Mouse (Mus musculus): Measurements from ENCODE around the gene Nkain1. TPM values are rescaled to one million over a fixed set of nuclear protein-coding genes. Genes with fewer than 3 reads are reported as not detected.

Gene Nkain1
- polyA plus RNA-seq, 1 experiment from 2014 or later, result 0.44 TPM

GRCm38 (mm10) chr4:130568043-130568978 lies 5.7 kb downstream of the Nkain1 start:
- no peaks in the 10 kb centered on the region for H3K27me3 ChIP-seq
- no peak for ATAC-seq (replicated peaks; ENCODE audit: insufficient number of reproducible peaks, insufficient read depth, low FRiP score, low read depth)
- no peaks in the 10 kb centered on the region for H3K9me3 ChIP-seq (replicated peaks)
- no peak overlapping the region for H3K27ac ChIP-seq
- H3K36me3 ChIP-seq, result no peaks in the 10 kb centered on the region
- H3K9ac ChIP-seq, result no peak overlapping the region
- H3K4me2 ChIP-seq, result no peak overlapping the region
- no peak overlapping the region for H3K4me3 ChIP-seq
- peaks cover 13% of the 10 kb centered on the region for H3K4me1 ChIP-seq (replicated peaks)
- WGBS, result 75% methylated on average over 23 of the region's 23 CpGs

GRCm38 (mm10) chr4:130563820-130564219 lies 10.2 kb downstream of the Nkain1 start:
- Histone ChIP-seq H3K36me3 (no peaks in the 10 kb centered on the region), H3K27me3 (no peaks in the 10 kb centered on the region), H3K4me2 (no peak overlapping the region), H3K4me3 (no peak overlapping the region), H3K9ac (no peak overlapping the region), H3K4me1 (replicated peaks) (0 out of 2 replicates have a peak, but pooled peaks cover 2% of the 10 kb centered on the region), H3K27ac (no peak overlapping the region), H3K9me3 (replicated peaks) (no peaks in the 10 kb centered on the region)
- no peak for ATAC-seq (replicated peaks; ENCODE audit: insufficient number of reproducible peaks, insufficient read depth, low FRiP score, low read depth)
- 74% methylated on average over 8 of the region's 8 CpGs for WGBS

GRCm38 (mm10) chr4:130563260-130563756 lies 10.7 kb downstream of the Nkain1 start:
- 83% methylated on average over 9 of the region's 9 CpGs for WGBS
- Histone ChIP-seq H3K4me3 (no peak overlapping the region), H3K27ac (no peak overlapping the region), H3K9ac (no peak overlapping the region), H3K36me3 (no peaks in the 10 kb centered on the region), H3K27me3 (no peaks in the 10 kb centered on the region), H3K9me3 (replicated peaks) (no peaks in the 10 kb centered on the region), H3K4me2 (no peak overlapping the region), H3K4me1 (replicated peaks) (peaks cover 2% of the 10 kb centered on the region; the same call in 1 of the 2 replicates)
- ATAC-seq (replicated peaks; ENCODE audit: insufficient number of reproducible peaks, insufficient read depth, low FRiP score, low read depth), result no peak; the same call in 1 of the 2 replicates

- Histone ChIP-seq H3K9ac (no peak overlapping the region), H3K27ac (no peak overlapping the region), H3K36me3 (no peaks in the 10 kb centered on the region), H3K4me3 (no peak overlapping the region), H3K9me3 (replicated peaks) (no peaks in the 10 kb centered on the region), H3K4me1 (replicated peaks) (peaks cover 11% of the 10 kb centered on the region; the same call in 1 of the 2 replicates), H3K27me3 (no peaks in the 10 kb centered on the region), H3K4me2 (no peak overlapping the region)
- 61% methylated on average over 11 of the region's 11 CpGs for WGBS
- ATAC-seq (replicated peaks; ENCODE audit: insufficient number of reproducible peaks, insufficient read depth, low FRiP score, low read depth), result no peak
These were observed 13.2 kb downstream of the Nkain1 start for GRCm38 (mm10) chr4:130560576-130561310.

GRCm38 (mm10) chr4:130559220-130559619 lies 14.8 kb downstream of the Nkain1 start:
- ATAC-seq (replicated peaks; ENCODE audit: insufficient number of reproducible peaks, insufficient read depth, low FRiP score, low read depth), result no peak
- Histone ChIP-seq H3K27ac (no peak overlapping the region), H3K4me2 (no peak overlapping the region), H3K4me3 (no peak overlapping the region), H3K9me3 (replicated peaks) (no peaks in the 10 kb centered on the region), H3K4me1 (replicated peaks) (peaks cover 11% of the 10 kb centered on the region; the same call in 1 of the 2 replicates), H3K9ac (no peak overlapping the region), H3K36me3 (no peaks in the 10 kb centered on the region), H3K27me3 (no peaks in the 10 kb centered on the region)
- WGBS, result 78% methylated on average over 3 of the region's 3 CpGs

GRCm38 (mm10) chr4:130557852-130558251 lies 16.1 kb downstream of the Nkain1 start:
- Histone ChIP-seq H3K36me3 (no peaks in the 10 kb centered on the region), H3K9me3 (replicated peaks) (no peaks in the 10 kb centered on the region), H3K4me2 (no peak overlapping the region), H3K27ac (no peak overlapping the region), H3K9ac (no peak overlapping the region), H3K27me3 (no peaks in the 10 kb centered on the region), H3K4me3 (no peak overlapping the region), H3K4me1 (replicated peaks) (peaks cover 14% of the 10 kb centered on the region)
- WGBS, result 56% methylated on average over 12 of the region's 12 CpGs
- peak; percentile 45; the same call in 1 of the 2 replicates for ATAC-seq (replicated peaks; ENCODE audit: insufficient number of reproducible peaks, insufficient read depth, low FRiP score, low read depth)

GRCm38 (mm10) chr4:130556992-130557391 lies 17.0 kb downstream of the Nkain1 start:
- H3K4me3 ChIP-seq, result no peak overlapping the region
- no peaks in the 10 kb centered on the region for H3K9me3 ChIP-seq (replicated peaks)
- no peaks in the 10 kb centered on the region for H3K36me3 ChIP-seq
- H3K4me1 ChIP-seq (replicated peaks), result peaks cover 22% of the 10 kb centered on the region
- no peak overlapping the region for H3K27ac ChIP-seq
- WGBS, result 43% methylated on average over 1 of the region's 1 CpGs
- H3K4me2 ChIP-seq, result no peak overlapping the region
- no peak overlapping the region for H3K9ac ChIP-seq
- no peaks in the 10 kb centered on the region for H3K27me3 ChIP-seq
- no peak for ATAC-seq (replicated peaks; ENCODE audit: insufficient number of reproducible peaks, insufficient read depth, low FRiP score, low read depth)

- Histone ChIP-seq H3K27ac (no peak overlapping the region), H3K4me2 (no peak overlapping the region), H3K27me3 (no peaks in the 10 kb centered on the region), H3K9ac (no peak overlapping the region), H3K36me3 (no peaks in the 10 kb centered on the region), H3K4me3 (no peak overlapping the region), H3K9me3 (replicated peaks) (no peaks in the 10 kb centered on the region), H3K4me1 (replicated peaks) (peaks cover 22% of the 10 kb centered on the region)
- ATAC-seq (replicated peaks; ENCODE audit: insufficient number of reproducible peaks, insufficient read depth, low FRiP score, low read depth), result no peak
- WGBS, result 39% methylated on average over 5 of the region's 5 CpGs
These were observed 17.7 kb downstream of the Nkain1 start for GRCm38 (mm10) chr4:130556224-130556623.

- Histone ChIP-seq H3K4me3 (no peak overlapping the region), H3K9me3 (replicated peaks) (no peaks in the 10 kb centered on the region), H3K4me1 (replicated peaks) (peaks cover 20% of the 10 kb centered on the region), H3K36me3 (no peaks in the 10 kb centered on the region), H3K4me2 (no peak overlapping the region), H3K9ac (no peak overlapping the region), H3K27ac (no peak overlapping the region), H3K27me3 (no peaks in the 10 kb centered on the region)
- no peak; the same call in 1 of the 2 replicates for ATAC-seq (replicated peaks; ENCODE audit: insufficient number of reproducible peaks, insufficient read depth, low FRiP score, low read depth)
- 21% methylated on average over 6 of the region's 6 CpGs for WGBS
These were observed 20.9 kb downstream of the Nkain1 start for GRCm38 (mm10) chr4:130553121-130553448.

GRCm38 (mm10) chr4:130552312-130553120 lies 21.5 kb downstream of the Nkain1 start:
- Histone ChIP-seq H3K9ac (no peak overlapping the region), H3K27ac (no peak overlapping the region), H3K27me3 (no peaks in the 10 kb centered on the region), H3K36me3 (no peaks in the 10 kb centered on the region), H3K4me1 (replicated peaks) (peaks cover 14% of the 10 kb centered on the region), H3K9me3 (replicated peaks) (no peaks in the 10 kb centered on the region), H3K4me3 (no peak overlapping the region), H3K4me2 (no peak overlapping the region)
- 15% methylated on average over 8 of the region's 8 CpGs for WGBS
- ATAC-seq (replicated peaks; ENCODE audit: insufficient number of reproducible peaks, insufficient read depth, low FRiP score, low read depth), result peak; percentile 34

GRCm38 (mm10) chr4:130550511-130550910 lies 23.5 kb downstream of the Nkain1 start:
- WGBS, result 87% methylated on average over 9 of the region's 9 CpGs
- H3K36me3 ChIP-seq, result no peaks in the 10 kb centered on the region
- no peak for ATAC-seq (replicated peaks; ENCODE audit: insufficient number of reproducible peaks, insufficient read depth, low FRiP score, low read depth)

More at GRCm38 (mm10) chr4:130550511-130550910, 23.5 kb downstream of the Nkain1 start:
- no peak overlapping the region for H3K4me3 ChIP-seq
- no peaks in the 10 kb centered on the region for H3K27me3 ChIP-seq
- no peak overlapping the region for H3K4me2 ChIP-seq
- no peaks in the 10 kb centered on the region for H3K9me3 ChIP-seq (replicated peaks)
- H3K27ac ChIP-seq, result no peak overlapping the region
- H3K4me1 ChIP-seq (replicated peaks), result peaks cover 17% of the 10 kb centered on the region
- H3K9ac ChIP-seq, result no peak overlapping the region
